Mouse (Mus musculus) MEL (cell line): Measurements from ENCODE around the gene Zic5. TPM values are rescaled to one million over a fixed set of nuclear protein-coding genes. Genes with fewer than 3 reads are reported as not detected.

ENCODE experiments used
- DNase-seq: peaks from one replicate; pipeline ENCODE4 v3.0.0; 2011; ENCODE audit warnings: low read depth, low spot score
- H3K27ac ChIP-seq: 2 replicates; pipeline ENCODE4 v1.5.1; 2012; ENCODE audit warnings: low read depth, mild to moderate bottlenecking, control low read depth, low read length, moderate library complexity; ENCODE audit not compliant: control insufficient read depth
- H3K27me3 ChIP-seq, 2 experiments: fragments of 150-350 bp in 1 of 2; sonication (generic) in 1 of 2; 2 replicates each; pipeline ENCODE4 v1.6.1; 2012; ENCODE audit warnings: low read length in 2 of 2, mild to moderate bottlenecking in 2 of 2, improper control_type of control experiment in 1 of 2, moderate library complexity in 1 of 2; ENCODE audit not compliant: insufficient read depth in 2 of 2, control insufficient read depth in 1 of 2
- H3K36me3 ChIP-seq, 2 experiments: 2 replicates each; pipeline ENCODE4 v1.6.1; 2012 to 2014; ENCODE audit warnings: low read length in 2 of 2, improper control_type of control experiment in 1 of 2, inconsistent platforms in 1 of 2, mild to moderate bottlenecking in 1 of 2; ENCODE audit not compliant: insufficient read depth in 2 of 2, control insufficient read depth in 1 of 2
- H3K4me1 ChIP-seq, 2 experiments: fragments of 150-350 bp in 1 of 2; sonication (generic) in 1 of 2; 2 replicates each; pipeline ENCODE4 v1.6.1; 2012; ENCODE audit warnings: low read length in 2 of 2, improper control_type of control experiment in 1 of 2, mild to moderate bottlenecking in 1 of 2; ENCODE audit not compliant: insufficient read depth in 2 of 2, control insufficient read depth in 1 of 2
- H3K4me3 ChIP-seq, 2 experiments: fragments of 150-350 bp in 1 of 2; sonication (generic) in 1 of 2; 2 replicates each; pipeline ENCODE4 v1.5.1; 2012; ENCODE audit warnings: low read depth in 2 of 2, low read length in 2 of 2, mild to moderate bottlenecking in 2 of 2, moderate library complexity in 2 of 2, control low read depth in 1 of 2, improper control_type of control experiment in 1 of 2; ENCODE audit not compliant: control insufficient read depth in 1 of 2, insufficient read depth in 1 of 2
- H3K79me2 ChIP-seq: 2 replicates; pipeline ENCODE4 v1.6.1; 2012; ENCODE audit warnings: mild to moderate bottlenecking, low read length, moderate library complexity; ENCODE audit not compliant: control insufficient read depth, poor library complexity, insufficient read depth
- H3K9ac ChIP-seq: 2 replicates; pipeline ENCODE4 v1.6.1; 2012; ENCODE audit warnings: low read depth, mild to moderate bottlenecking, control low read depth, low read length, moderate library complexity; ENCODE audit not compliant: control insufficient read depth, poor library complexity, severe bottlenecking
- H3K9me3 ChIP-seq: fragments of 150-350 bp; sonication (generic); replicated peaks from 2 replicates; pipeline ENCODE4 v1.6.1; 2012; ENCODE audit warnings: mild to moderate bottlenecking, low read length, improper control_type of control experiment, moderate library complexity; ENCODE audit not compliant: insufficient read depth
- BHLHE40 ChIP-seq: IDR thresholded peaks from 2 replicates; pipeline ENCODE4 v1.6.1; 2012; ENCODE audit warnings: low read depth, mild to moderate bottlenecking, inconsistent platforms, low read length, improper control_type of control experiment, borderline replicate concordance
- CHD1 ChIP-seq: IDR thresholded peaks from 2 replicates; pipeline ENCODE4 v1.6.1; 2012; ENCODE audit warnings: low read depth, mild to moderate bottlenecking, inconsistent platforms, low read length, improper control_type of control experiment
- CHD2 ChIP-seq: IDR thresholded peaks from 2 replicates; pipeline ENCODE4 v1.6.1; 2011; ENCODE audit warnings: low read length, improper control_type of control experiment
- CTCF ChIP-seq, 3 experiments: IDR thresholded peaks in 2 of 3; conservative IDR thresholded peaks in 1 of 3; 2 replicates each; pipeline ENCODE4 v1.5.1; 2011 to 2012; ENCODE audit warnings: low read length in 3 of 3, low read depth in 2 of 3, mild to moderate bottlenecking in 2 of 3, improper control_type of control experiment in 1 of 3, inconsistent platforms in 1 of 3, mixed read lengths in 1 of 3, moderate library complexity in 1 of 3; ENCODE audit not compliant: control insufficient read depth in 1 of 3, insufficient read depth in 1 of 3, poor library complexity in 1 of 3, severe bottlenecking in 1 of 3
- E2F4 ChIP-seq: IDR thresholded peaks from 2 replicates; pipeline ENCODE4 v1.6.1; 2011; ENCODE audit warnings: low read depth, low read length, improper control_type of control experiment, borderline replicate concordance
- EP300 ChIP-seq, 2 experiments: IDR thresholded peaks; 2 replicates each; pipeline ENCODE4 v1.6.1; 2011; ENCODE audit warnings: improper control_type of control experiment in 2 of 2, low read length in 2 of 2, low read depth in 1 of 2, mild to moderate bottlenecking in 1 of 2
- ETS1 ChIP-seq: IDR thresholded peaks from 2 replicates; pipeline ENCODE4 v1.6.1; 2012; ENCODE audit warnings: low read depth, mild to moderate bottlenecking, inconsistent platforms, low read length, improper control_type of control experiment, moderate library complexity
- GABPA ChIP-seq: IDR thresholded peaks from 2 replicates; pipeline ENCODE4 v1.6.1; 2012; ENCODE audit warnings: low read depth, mild to moderate bottlenecking, inconsistent platforms, low read length, improper control_type of control experiment, moderate library complexity
- GATA1 ChIP-seq: IDR thresholded peaks from 2 replicates; pipeline ENCODE4 v1.6.1; 2011; ENCODE audit warnings: low read depth, low read length, improper control_type of control experiment
- HCFC1 ChIP-seq: IDR thresholded peaks from 2 replicates; pipeline ENCODE4 v1.6.1; 2012; ENCODE audit warnings: low read depth, mild to moderate bottlenecking, inconsistent platforms, low read length, improper control_type of control experiment, moderate library complexity
- MAFK ChIP-seq: IDR thresholded peaks from 2 replicates; pipeline ENCODE4 v1.6.1; 2011; ENCODE audit warnings: low read depth, mild to moderate bottlenecking, low read length, improper control_type of control experiment, borderline replicate concordance
- MAZ ChIP-seq: IDR thresholded peaks from 2 replicates; pipeline ENCODE4 v1.6.1; 2012; ENCODE audit warnings: low read depth, mild to moderate bottlenecking, inconsistent platforms, low read length, improper control_type of control experiment
- MEF2A ChIP-seq: IDR thresholded peaks from 2 replicates; pipeline ENCODE4 v1.6.1; 2014; ENCODE audit warnings: low read depth, mild to moderate bottlenecking, inconsistent platforms, low read length, improper control_type of control experiment; ENCODE audit not compliant: poor library complexity, insufficient replicate concordance, severe bottlenecking; ENCODE audit errors: extremely low read depth
- NELFE ChIP-seq: IDR thresholded peaks from 2 replicates; pipeline ENCODE4 v1.6.1; 2011; ENCODE audit warnings: low read depth, low read length, improper control_type of control experiment
- NRF1 ChIP-seq: IDR thresholded peaks from 2 replicates; pipeline ENCODE4 v1.6.1; 2014; ENCODE audit warnings: low read depth, mild to moderate bottlenecking, inconsistent platforms, low read length, improper control_type of control experiment, moderate library complexity; ENCODE audit not compliant: poor library complexity, insufficient read depth, severe bottlenecking
- POLR2A ChIP-seq, 2 experiments: IDR thresholded peaks; 2 replicates each; pipeline ENCODE4 v1.6.1; 2011 to 2012; ENCODE audit warnings: low read length in 2 of 2, mild to moderate bottlenecking in 2 of 2, control low read depth in 1 of 2, improper control_type of control experiment in 1 of 2, low read depth in 1 of 2, moderate library complexity in 1 of 2; ENCODE audit not compliant: control insufficient read depth in 1 of 2, insufficient read depth in 1 of 2, poor library complexity in 1 of 2
- POLR2AphosphoS5 ChIP-seq: IDR thresholded peaks from 2 replicates; pipeline ENCODE4 v1.6.1; 2012; ENCODE audit warnings: low read depth, borderline replicate concordance, mild to moderate bottlenecking, inconsistent platforms, low read length, moderate library complexity, mixed read lengths
- RCOR1 ChIP-seq: IDR thresholded peaks from 2 replicates; pipeline ENCODE4 v1.6.1; 2012; ENCODE audit warnings: low read depth, mild to moderate bottlenecking, inconsistent platforms, low read length, improper control_type of control experiment
- TAL1 ChIP-seq: IDR thresholded peaks from 2 replicates; pipeline ENCODE4 v1.6.1; 2012; ENCODE audit warnings: mild to moderate bottlenecking, inconsistent platforms, low read length, moderate library complexity, mixed read lengths
- TBP ChIP-seq: IDR thresholded peaks from 2 replicates; pipeline ENCODE4 v1.8.0; 2011; ENCODE audit warnings: low read depth, low read length, improper control_type of control experiment
- UBTF ChIP-seq: IDR thresholded peaks from 2 replicates; pipeline ENCODE4 v1.6.1; 2012; ENCODE audit warnings: low read depth, mild to moderate bottlenecking, inconsistent platforms, low read length, improper control_type of control experiment, moderate library complexity, borderline replicate concordance; ENCODE audit not compliant: insufficient read depth
- USF1 ChIP-seq: IDR thresholded peaks from 2 replicates; pipeline ENCODE4 v1.6.1; 2014; ENCODE audit warnings: low read depth, mild to moderate bottlenecking, inconsistent platforms, low read length, improper control_type of control experiment, moderate library complexity
- ZC3H11A ChIP-seq: IDR thresholded peaks from 2 replicates; pipeline ENCODE4 v1.6.1; 2012; ENCODE audit warnings: low read depth, mild to moderate bottlenecking, inconsistent platforms, low read length, improper control_type of control experiment
- ZMIZ1 ChIP-seq: IDR thresholded peaks from 2 replicates; pipeline ENCODE4 v1.6.1; 2012; ENCODE audit warnings: low read depth, mild to moderate bottlenecking, inconsistent platforms, low read length, improper control_type of control experiment, moderate library complexity
- polyA plus RNA-seq, 2 experiments: library from polyadenylated mRNA; stranded (reverse) in 1 of 2; unstranded in 1 of 2; fragments of >175 nt in 1 of 2; fragments of >200 nt in 1 of 2; gene quantifications; 2 replicates each; pipeline versions ENCODE4 v1.2.1 to v1.2.4; 2012; ENCODE audit warnings: low replicate concordance in 2 of 2, low read depth in 1 of 2; ENCODE audit not compliant: insufficient read length in 2 of 2, insufficient read depth in 1 of 2, missing spikeins in 1 of 2
- total RNA-seq: library from RNA; depleted of rRNA; stranded (reverse); fragments of 300-350 nt; gene quantifications from 2 replicates; pipeline ENCODE4 v1.2.3, GENCODE M21; 2012

Gene Zic5
- total and polyA plus RNA-seq, 3 experiments: 10.4 to 50.6 (median 23.6) TPM

DNA sequence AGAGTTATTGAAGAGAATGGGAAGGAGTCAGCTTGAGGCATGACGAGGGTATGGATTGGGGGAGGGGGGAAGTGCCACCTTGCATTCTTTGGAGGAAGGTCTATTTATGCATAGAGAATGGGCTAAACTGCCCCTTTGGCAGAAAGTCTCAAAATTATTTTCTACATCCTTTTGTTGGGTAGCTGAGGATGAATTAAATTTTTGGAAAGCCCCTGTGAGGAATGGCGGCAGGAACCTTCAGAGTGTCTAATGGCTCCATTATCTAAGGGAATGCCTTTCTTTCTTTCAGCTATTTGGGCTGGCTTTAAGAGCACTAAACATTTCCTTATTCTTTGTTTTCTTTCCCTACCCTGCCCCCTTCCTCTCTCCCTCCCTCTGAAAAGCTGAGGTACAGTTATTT, 14.9 kb upstream of the Zic5 start:
- H3K36me3 ChIP-seq: no peaks in the 10 kb centered on the region
- no peaks in the 10 kb centered on the region for H3K9me3 ChIP-seq
- no peak for DNase-seq
- H3K79me2 ChIP-seq: no peaks in the 10 kb centered on the region
- H3K4me1 ChIP-seq: no peaks in the 10 kb centered on the region
- no peaks in the 10 kb centered on the region for H3K27me3 ChIP-seq
- H3K4me3 ChIP-seq: no peak overlapping the region
- no peak overlapping the region for H3K9ac ChIP-seq
- TF ChIP-seq CHD2 (no peak), UBTF (no peak), NRF1 (no peak), TAL1 (no peak), TBP (no peak), HCFC1 (no peak)
- no peak overlapping the region for H3K27ac ChIP-seq

DNA sequence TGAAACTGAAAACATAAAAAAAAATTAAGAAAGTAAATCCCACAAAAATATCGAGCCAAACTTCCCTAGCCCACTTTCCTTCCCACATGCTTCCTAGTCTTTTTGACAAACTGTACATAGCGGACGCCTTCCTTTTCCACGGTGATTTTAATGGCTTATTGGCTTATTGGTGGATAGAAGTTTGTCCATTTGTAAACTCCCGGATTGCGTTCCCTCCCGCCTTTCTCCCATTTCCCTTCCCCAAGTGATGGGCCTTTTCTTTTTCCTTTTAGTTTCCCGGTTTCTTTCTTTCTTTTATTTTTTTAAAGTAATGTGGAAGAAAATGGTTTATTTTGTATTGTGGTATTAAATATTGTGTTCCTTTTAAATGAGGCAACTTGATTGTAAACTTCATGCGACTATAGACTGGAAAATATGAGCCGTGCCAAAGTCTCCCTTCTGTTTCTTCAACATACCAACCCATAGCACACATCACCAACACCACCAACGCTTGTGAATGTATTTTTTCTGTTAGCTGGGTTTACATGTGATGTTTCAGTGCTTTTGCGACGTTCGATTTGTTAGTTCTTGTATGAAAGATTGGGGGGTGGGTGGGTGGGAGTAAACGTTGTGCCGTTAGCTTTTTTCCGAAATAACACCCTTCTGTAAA, 14.1 kb upstream of the Zic5 start:
- no peaks in the 10 kb centered on the region for H3K79me2 ChIP-seq
- no peak overlapping the region for H3K4me3 ChIP-seq
- no peak overlapping the region for H3K27ac ChIP-seq
- no peak overlapping the region for H3K9ac ChIP-seq
- no peak for DNase-seq
- no peaks in the 10 kb centered on the region for H3K9me3 ChIP-seq
- TF ChIP-seq ZC3H11A (no peak), TBP (no peak), E2F4 (no peak), NELFE (no peak), MAFK (no peak), MAZ (no peak), CTCF (IDR thresholded peaks at IDR 0.05 in 2 of 3, conservative IDR thresholded peaks at IDR 0.05 in 1 of 3; ENCODE audit: control insufficient read depth in 1 of 3, insufficient read depth in 1 of 3, low read depth in 2 of 3, low read length in 3 of 3, poor library complexity in 1 of 3, severe bottlenecking in 1 of 3) (no peak), ETS1 (no peak), GATA1 (no peak), POLR2AphosphoS5 (no peak), EP300 (IDR thresholded peaks at IDR 0.05; ENCODE audit: low read depth in 1 of 2, low read length in 2 of 2) (no peak), RCOR1 (no peak), CHD2 (no peak), CHD1 (no peak), MEF2A (no peak), POLR2A (IDR thresholded peaks at IDR 0.05; ENCODE audit: control insufficient read depth in 1 of 2, insufficient read depth in 1 of 2, low read depth in 1 of 2, low read length in 2 of 2, poor library complexity in 1 of 2) (no peak), GABPA (no peak), BHLHE40 (no peak), USF1 (no peak), ZMIZ1 (no peak)
- no peaks in the 10 kb centered on the region for H3K36me3 ChIP-seq
- no peaks in the 10 kb centered on the region for H3K4me1 ChIP-seq
- H3K27me3 ChIP-seq: no peaks in the 10 kb centered on the region
